Mouse (Mus musculus): ENCODE results near the gene Setd3. TPM values are rescaled to one million over a fixed set of nuclear protein-coding genes. Genes with fewer than 3 reads are reported as not detected.

Setd3 gene
- total and polyA plus RNA-seq, 3 experiments: 18.8 to 114 (median 95.0) TPM

GRCm38 (mm10) chr12:108216611-108217370 is 37.7 kb upstream of the Setd3 start:
- Histone ChIP-seq H3K27me3 (ENCODE audit: insufficient read depth, low read length) (no peaks in the 10 kb centered on the region; the same call in 1 of the 2 replicates), H3K4me1 (ENCODE audit: insufficient read depth, low read depth, low read length) (no peaks in the 10 kb centered on the region)

GRCm38 (mm10) chr12:108215090-108215489 is 36.0 kb upstream of the Setd3 start:
- no peak overlapping the region; the same call in 1 of the 2 replicates for H3K4me3 ChIP-seq (ENCODE audit: low read depth, low read length)
- ATAC-seq (ENCODE audit: extremely low read depth, insufficient number of reproducible peaks, low FRiP score, poor library complexity, severe bottlenecking) (no peak), DNase-seq (ENCODE audit: low spot score) (no peak)
- no peaks in the 10 kb centered on the region for H3K4me1 ChIP-seq (ENCODE audit: insufficient read depth, low read depth, low read length)
- H3K36me3 ChIP-seq (replicated peaks): no peaks in the 10 kb centered on the region
- peaks cover 93% of the 10 kb centered on the region for H3K9me3 ChIP-seq (replicated peaks)
- no peak for TF ChIP-seq GATA2 (IDR thresholded peaks at IDR 0.05; ENCODE audit: borderline replicate concordance, low read depth, low read length)
- no peak for TF ChIP-seq GATA1 (IDR thresholded peaks at IDR 0.05; ENCODE audit: borderline replicate concordance, low read length)
- TF ChIP-seq TAL1 (conservative IDR thresholded peaks at IDR 0.05; ENCODE audit: low read depth, low read length): no peak
- TF ChIP-seq POLR2AphosphoS5 (IDR thresholded peaks at IDR 0.05; ENCODE audit: insufficient replicate concordance, low read depth, low read length): no peak
- no peak for TF ChIP-seq CTCF (IDR thresholded peaks at IDR 0.05; ENCODE audit: low read depth, low read length)
- H3K27me3 ChIP-seq (ENCODE audit: insufficient read depth, low read length): no peaks in the 10 kb centered on the region; the same call in 1 of the 2 replicates

More at GRCm38 (mm10) chr12:108216611-108217370, 37.7 kb upstream of the Setd3 start:
- Histone ChIP-seq H3K4me3 (ENCODE audit: low read depth, low read length) (no peak overlapping the region), H3K9me3 (replicated peaks) (peaks cover 94% of the 10 kb centered on the region), H3K36me3 (replicated peaks) (no peaks in the 10 kb centered on the region)
- no peak for TF ChIP-seq POLR2AphosphoS5 (IDR thresholded peaks at IDR 0.05; ENCODE audit: insufficient replicate concordance, low read depth, low read length)
- TF ChIP-seq GATA1 (IDR thresholded peaks at IDR 0.05; ENCODE audit: borderline replicate concordance, low read length): no peak
- no peak for TF ChIP-seq TAL1 (conservative IDR thresholded peaks at IDR 0.05; ENCODE audit: low read depth, low read length)
- no peak for TF ChIP-seq GATA2 (IDR thresholded peaks at IDR 0.05; ENCODE audit: borderline replicate concordance, low read depth, low read length)
- no peak for TF ChIP-seq CTCF (IDR thresholded peaks at IDR 0.05; ENCODE audit: low read depth, low read length)
- DNase-seq (ENCODE audit: low spot score) (no peak), ATAC-seq (ENCODE audit: extremely low read depth, insufficient number of reproducible peaks, low FRiP score, poor library complexity, severe bottlenecking) (no peak)

GRCm38 (mm10) chr12:108213090-108214041 is 34.3 kb upstream of the Setd3 start:
- no peaks in the 10 kb centered on the region for H3K4me1 ChIP-seq (ENCODE audit: insufficient read depth, low read depth, low read length)
- ATAC-seq (ENCODE audit: extremely low read depth, insufficient number of reproducible peaks, low FRiP score, poor library complexity, severe bottlenecking): no peak
- TF ChIP-seq CTCF (IDR thresholded peaks at IDR 0.05; ENCODE audit: low read depth, low read length) (no peak), POLR2AphosphoS5 (IDR thresholded peaks at IDR 0.05; ENCODE audit: insufficient replicate concordance, low read depth, low read length) (no peak), TAL1 (conservative IDR thresholded peaks at IDR 0.05; ENCODE audit: low read depth, low read length) (no peak)
- H3K9me3 ChIP-seq (replicated peaks): peaks cover 84% of the 10 kb centered on the region
- H3K27me3 ChIP-seq (ENCODE audit: insufficient read depth, low read length): no peaks in the 10 kb centered on the region; the same call in 1 of the 2 replicates
- no peaks in the 10 kb centered on the region for H3K36me3 ChIP-seq (replicated peaks)
- H3K4me3 ChIP-seq (ENCODE audit: low read depth, low read length): no peak overlapping the region
- no peak for DNase-seq (ENCODE audit: low spot score)

DNA sequence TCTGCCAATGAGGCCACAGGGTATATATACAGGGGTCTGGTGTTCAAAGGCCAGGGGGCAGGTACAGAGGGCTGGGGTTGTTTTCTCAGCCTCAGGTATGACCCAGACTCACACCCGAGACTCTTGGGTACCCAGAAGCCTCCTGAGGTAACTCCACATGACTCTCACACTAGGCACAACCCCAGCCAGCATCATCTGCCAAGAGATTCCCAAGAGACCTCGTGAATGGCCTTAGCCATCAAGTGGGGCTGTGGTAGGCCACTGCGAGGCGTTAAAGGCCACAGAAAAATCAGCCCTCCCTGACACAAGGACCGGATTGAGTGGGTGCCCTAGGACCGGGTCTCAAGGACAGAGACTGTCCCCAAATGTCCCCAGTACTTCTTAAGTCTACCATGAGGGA is 33.4 kb upstream of the Setd3 start:
- Histone ChIP-seq H3K36me3 (replicated peaks) (no peaks in the 10 kb centered on the region), H3K9me3 (replicated peaks) (peaks cover 76% of the 10 kb centered on the region), H3K4me1 (ENCODE audit: insufficient read depth, low read depth, low read length) (no peaks in the 10 kb centered on the region), H3K4me3 (ENCODE audit: low read depth, low read length) (no peak overlapping the region), H3K27me3 (ENCODE audit: insufficient read depth, low read length) (no peaks in the 10 kb centered on the region; the same call in 1 of the 2 replicates)
- no peak for DNase-seq (ENCODE audit: low spot score)
- no peak for ATAC-seq (ENCODE audit: extremely low read depth, insufficient number of reproducible peaks, low FRiP score, poor library complexity, severe bottlenecking)
- no peak for TF ChIP-seq GATA2 (IDR thresholded peaks at IDR 0.05; ENCODE audit: borderline replicate concordance, low read depth, low read length)
- no peak for TF ChIP-seq TAL1 (conservative IDR thresholded peaks at IDR 0.05; ENCODE audit: low read depth, low read length)
- TF ChIP-seq CTCF (IDR thresholded peaks at IDR 0.05; ENCODE audit: low read depth, low read length): no peak
- TF ChIP-seq GATA1 (IDR thresholded peaks at IDR 0.05; ENCODE audit: borderline replicate concordance, low read length): no peak
- no peak for TF ChIP-seq POLR2AphosphoS5 (IDR thresholded peaks at IDR 0.05; ENCODE audit: insufficient replicate concordance, low read depth, low read length)

DNA sequence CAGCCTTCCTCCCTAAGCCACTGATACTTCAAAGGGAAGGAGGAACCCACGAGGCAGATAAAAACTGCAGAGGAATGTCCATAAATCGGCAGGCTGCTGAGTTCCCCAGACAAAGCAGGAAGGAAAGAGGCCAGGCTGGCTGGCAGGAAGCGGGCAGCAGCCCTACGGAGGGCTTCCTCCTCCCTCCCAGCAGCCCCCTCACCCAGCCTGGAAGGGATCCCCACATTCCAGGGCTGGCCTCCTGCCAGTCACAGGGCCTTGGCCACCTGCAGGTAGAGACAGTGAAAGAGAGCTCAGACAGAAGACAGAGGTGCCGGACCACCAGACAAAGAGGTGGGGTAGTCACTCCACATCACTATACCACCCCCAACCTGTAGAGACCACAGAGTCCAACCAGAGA is 33.0 kb upstream of the Setd3 start:
- Histone ChIP-seq H3K4me1 (ENCODE audit: insufficient read depth, low read depth, low read length) (no peaks in the 10 kb centered on the region), H3K4me3 (ENCODE audit: low read depth, low read length) (no peak overlapping the region), H3K9me3 (replicated peaks) (peaks cover 72% of the 10 kb centered on the region), H3K27me3 (ENCODE audit: insufficient read depth, low read length) (no peaks in the 10 kb centered on the region; the same call in 1 of the 2 replicates), H3K36me3 (replicated peaks) (no peaks in the 10 kb centered on the region)
- no peak for TF ChIP-seq CTCF (IDR thresholded peaks at IDR 0.05; ENCODE audit: low read depth, low read length)
- no peak for TF ChIP-seq GATA1 (IDR thresholded peaks at IDR 0.05; ENCODE audit: borderline replicate concordance, low read length)
- no peak for TF ChIP-seq TAL1 (conservative IDR thresholded peaks at IDR 0.05; ENCODE audit: low read depth, low read length)
- no peak for TF ChIP-seq POLR2AphosphoS5 (IDR thresholded peaks at IDR 0.05; ENCODE audit: insufficient replicate concordance, low read depth, low read length)
- no peak for TF ChIP-seq GATA2 (IDR thresholded peaks at IDR 0.05; ENCODE audit: borderline replicate concordance, low read depth, low read length)
- DNase-seq (ENCODE audit: low spot score) (no peak), ATAC-seq (ENCODE audit: extremely low read depth, insufficient number of reproducible peaks, low FRiP score, poor library complexity, severe bottlenecking) (no peak)

GRCm38 (mm10) chr12:108210623-108211022 is 31.5 kb upstream of the Setd3 start:
- Histone ChIP-seq H3K4me3 (ENCODE audit: low read depth, low read length) (no peak overlapping the region), H3K36me3 (replicated peaks) (peaks cover 10% of the 10 kb centered on the region), H3K4me1 (ENCODE audit: insufficient read depth, low read depth, low read length) (no peaks in the 10 kb centered on the region), H3K9me3 (replicated peaks) (peaks cover 59% of the 10 kb centered on the region), H3K27me3 (ENCODE audit: insufficient read depth, low read length) (no peaks in the 10 kb centered on the region; the same call in 1 of the 2 replicates)
- DNase-seq (ENCODE audit: low spot score) (no peak), ATAC-seq (ENCODE audit: extremely low read depth, insufficient number of reproducible peaks, low FRiP score, poor library complexity, severe bottlenecking) (no peak)
- TF ChIP-seq GATA1 (IDR thresholded peaks at IDR 0.05; ENCODE audit: borderline replicate concordance, low read length): no peak
- no peak for TF ChIP-seq TAL1 (conservative IDR thresholded peaks at IDR 0.05; ENCODE audit: low read depth, low read length)
- no peak for TF ChIP-seq GATA2 (IDR thresholded peaks at IDR 0.05; ENCODE audit: borderline replicate concordance, low read depth, low read length)
- TF ChIP-seq CTCF (IDR thresholded peaks at IDR 0.05; ENCODE audit: low read depth, low read length): no peak
- TF ChIP-seq POLR2AphosphoS5 (IDR thresholded peaks at IDR 0.05; ENCODE audit: insufficient replicate concordance, low read depth, low read length): no peak
